Mouse (Mus musculus): Measurements from ENCODE around the gene Kmt2d. TPM values are rescaled to one million over a fixed set of nuclear protein-coding genes. Genes with fewer than 3 reads are reported as not detected.

The Kmt2d gene
- polyA plus RNA-seq, 1 experiment from 2014 or later: 8.7 TPM

- peaks cover 13% of the 10 kb centered on the region; the same call in 1 of the 2 replicates for H3K36me3 ChIP-seq (ENCODE audit: insufficient read depth, low read length)
- H3K4me3 ChIP-seq (ENCODE audit: low read depth, low read length): no peak overlapping the region
- no peak overlapping the region for H3K4me2 ChIP-seq (replicated peaks; ENCODE audit: low read depth, low read length)
- no peak overlapping the region for H3K27ac ChIP-seq (ENCODE audit: low read length)
- no peak overlapping the region for H3K9ac ChIP-seq (replicated peaks; ENCODE audit: low read depth)
- no peaks in the 10 kb centered on the region for H3K9me3 ChIP-seq (ENCODE audit: low read length)
- ATAC-seq (no peak), DNase-seq (ENCODE audit: low spot score) (no peak)
- WGBS: 85% methylated on average over 6 of the region's 6 CpGs
- TF ChIP-seq EP300 (IDR thresholded peaks at IDR 0.05) (no peak), CTCF (IDR thresholded peaks at IDR 0.05) (no peak)
- peaks cover 7% of the 10 kb centered on the region; the same call in 1 of the 2 replicates for H3K4me1 ChIP-seq (ENCODE audit: insufficient read depth, low read depth, low read length)
- H3K27me3 ChIP-seq (replicated peaks; ENCODE audit: insufficient read depth, low read length): no peaks in the 10 kb centered on the region
These were observed 43.9 kb upstream of the Kmt2d start for GRCm38 (mm10) chr15:98914903-98915302.

GRCm38 (mm10) chr15:98904692-98905091 lies 33.7 kb upstream of the Kmt2d start:
- ATAC-seq: no peak

GRCm38 (mm10) chr15:98902600-98902999 lies 31.6 kb upstream of the Kmt2d start:
- 93% methylated on average over 2 of the region's 2 CpGs for WGBS
- ATAC-seq (no peak), DNase-seq (ENCODE audit: low spot score) (no peak)
- TF ChIP-seq EP300 (IDR thresholded peaks at IDR 0.05): no peak
- no peak for TF ChIP-seq CTCF (IDR thresholded peaks at IDR 0.05)
- no peak overlapping the region for H3K4me3 ChIP-seq (ENCODE audit: low read depth, low read length)
- no peak overlapping the region for H3K27ac ChIP-seq (ENCODE audit: low read length)
- H3K9ac ChIP-seq (replicated peaks; ENCODE audit: low read depth): no peak overlapping the region
- no peak overlapping the region for H3K4me2 ChIP-seq (replicated peaks; ENCODE audit: low read depth, low read length)
- H3K9me3 ChIP-seq (ENCODE audit: low read length): no peaks in the 10 kb centered on the region
- H3K27me3 ChIP-seq (replicated peaks; ENCODE audit: insufficient read depth, low read length): peaks cover 10% of the 10 kb centered on the region; the same call in 1 of the 2 replicates
- peaks cover 22% of the 10 kb centered on the region for H3K36me3 ChIP-seq (ENCODE audit: insufficient read depth, low read length)
- peaks cover 7% of the 10 kb centered on the region; the same call in 1 of the 2 replicates for H3K4me1 ChIP-seq (ENCODE audit: insufficient read depth, low read depth, low read length)

More at GRCm38 (mm10) chr15:98904692-98905091, 33.7 kb upstream of the Kmt2d start:
- Histone ChIP-seq H3K4me1 (ENCODE audit: insufficient read depth, low read depth, low read length) (no peaks in the 10 kb centered on the region), H3K27ac (ENCODE audit: low read length) (no peak overlapping the region), H3K36me3 (ENCODE audit: insufficient read depth, low read length) (peaks cover 35% of the 10 kb centered on the region), H3K9me3 (ENCODE audit: low read length) (no peaks in the 10 kb centered on the region), H3K27me3 (replicated peaks; ENCODE audit: insufficient read depth, low read length) (no peaks in the 10 kb centered on the region), H3K4me3 (ENCODE audit: low read depth, low read length) (no peak overlapping the region), H3K4me2 (replicated peaks; ENCODE audit: low read depth, low read length) (no peak overlapping the region), H3K9ac (replicated peaks; ENCODE audit: low read depth) (no peak overlapping the region)
- WGBS: 30% methylated on average over 10 of the region's 10 CpGs
- DNase-seq (ENCODE audit: low spot score): no peak
- TF ChIP-seq EP300 (IDR thresholded peaks at IDR 0.05) (no peak), CTCF (IDR thresholded peaks at IDR 0.05) (peak; percentile 82)

GRCm38 (mm10) chr15:98901530-98901929 lies 30.5 kb upstream of the Kmt2d start:
- no peaks in the 10 kb centered on the region for H3K9me3 ChIP-seq (ENCODE audit: low read length)
- H3K4me1 ChIP-seq (ENCODE audit: insufficient read depth, low read depth, low read length): peaks cover 12% of the 10 kb centered on the region; the same call in 1 of the 2 replicates
- WGBS: 43% methylated on average over 1 of the region's 1 CpGs
- H3K4me2 ChIP-seq (replicated peaks; ENCODE audit: low read depth, low read length): no peak overlapping the region
- no peak overlapping the region for H3K9ac ChIP-seq (replicated peaks; ENCODE audit: low read depth)
- ATAC-seq: no peak
- TF ChIP-seq CTCF (IDR thresholded peaks at IDR 0.05) (no peak), EP300 (IDR thresholded peaks at IDR 0.05) (no peak)
- H3K4me3 ChIP-seq (ENCODE audit: low read depth, low read length): no peak overlapping the region
- peaks cover 21% of the 10 kb centered on the region; the same call in 1 of the 2 replicates for H3K36me3 ChIP-seq (ENCODE audit: insufficient read depth, low read length)
- no peak overlapping the region for H3K27ac ChIP-seq (ENCODE audit: low read length)
- peaks cover 18% of the 10 kb centered on the region for H3K27me3 ChIP-seq (replicated peaks; ENCODE audit: insufficient read depth, low read length)
- DNase-seq (ENCODE audit: low spot score): no peak

- Histone ChIP-seq H3K4me1 (ENCODE audit: insufficient read depth, low read depth, low read length) (peaks cover 28% of the 10 kb centered on the region), H3K9ac (replicated peaks; ENCODE audit: low read depth) (no peak within 1 kb of the TSS), H3K36me3 (ENCODE audit: insufficient read depth, low read length) (no peaks in the 10 kb centered on the region), H3K27ac (ENCODE audit: low read length) (no peak within 1 kb of the TSS), H3K4me3 (ENCODE audit: low read depth, low read length) (peak within 1 kb of the TSS; percentile 27), H3K27me3 (replicated peaks; ENCODE audit: insufficient read depth, low read length) (peaks cover 40% of the 10 kb centered on the region), H3K9me3 (ENCODE audit: low read length) (no peaks in the 10 kb centered on the region), H3K4me2 (replicated peaks; ENCODE audit: low read depth, low read length) (peak within 1 kb of the TSS; percentile 48)
- 2% methylated on average over 41 of the region's 41 CpGs for WGBS
- peak; percentile 37 for ATAC-seq
- peak; percentile 32 for DNase-seq (ENCODE audit: low spot score)
- TF ChIP-seq EP300 (IDR thresholded peaks at IDR 0.05) (no peak), CTCF (IDR thresholded peaks at IDR 0.05) (no peak)
These were observed 27.2 kb upstream of the Kmt2d start, which contains the start of gene Dhh for GRCm38 (mm10) chr15:98897928-98898800. Gene Dhh (minus strand): TSS chr15:98898540.

- WGBS: 1% methylated on average over 10 of the region's 10 CpGs
- Histone ChIP-seq H3K9ac (replicated peaks; ENCODE audit: low read depth) (no peak overlapping the region), H3K4me1 (ENCODE audit: insufficient read depth, low read depth, low read length) (peaks cover 28% of the 10 kb centered on the region), H3K4me2 (replicated peaks; ENCODE audit: low read depth, low read length) (peak overlapping the region; percentile 48), H3K9me3 (ENCODE audit: low read length) (no peaks in the 10 kb centered on the region), H3K27ac (ENCODE audit: low read length) (no peak overlapping the region), H3K36me3 (ENCODE audit: insufficient read depth, low read length) (no peaks in the 10 kb centered on the region), H3K4me3 (ENCODE audit: low read depth, low read length) (peak overlapping the region; percentile 27), H3K27me3 (replicated peaks; ENCODE audit: insufficient read depth, low read length) (peaks cover 40% of the 10 kb centered on the region)
- peak; percentile 61 for ATAC-seq
- TF ChIP-seq EP300 (IDR thresholded peaks at IDR 0.05) (no peak), CTCF (IDR thresholded peaks at IDR 0.05) (no peak)
- peak; percentile 51 for DNase-seq (ENCODE audit: low spot score)
These were observed 26.5 kb upstream of the Kmt2d start for GRCm38 (mm10) chr15:98897495-98897894.
